Mouse (Mus musculus) CH12.LX (cell line): ENCODE measurements around the gene Elovl5. TPM values are rescaled to one million over a fixed set of nuclear protein-coding genes. Genes with fewer than 3 reads are reported as not detected.

ENCODE experiments used
- DNase-seq: peaks from one replicate; pipeline ENCODE4 v3.0.0-alpha.2; 2013; ENCODE audit errors: extremely low read depth
- H3K27ac ChIP-seq: 2 replicates; pipeline ENCODE4 v1.5.1; 2012; ENCODE audit warnings: low read depth, mild to moderate bottlenecking, control low read depth, moderate library complexity; ENCODE audit not compliant: insufficient read depth
- H3K27me3 ChIP-seq: replicated peaks from 2 replicates; pipeline ENCODE3; 2012; ENCODE audit warnings: inconsistent platforms
- H3K36me3 ChIP-seq, 2 experiments: replicated peaks in 1 of 2; 2 replicates each; pipeline versions ENCODE3 to v1.6.1; 2012; ENCODE audit warnings: inconsistent platforms in 1 of 2, low read length in 1 of 2, mild to moderate bottlenecking in 1 of 2, mixed read lengths in 1 of 2, moderate library complexity in 1 of 2; ENCODE audit not compliant: control insufficient read depth in 1 of 2, insufficient read depth in 1 of 2
- H3K4me1 ChIP-seq, 2 experiments: 2 replicates each; pipeline ENCODE4 v1.6.1; 2012; ENCODE audit warnings: inconsistent platforms in 1 of 2, moderate library complexity in 1 of 2; ENCODE audit not compliant: insufficient read depth in 2 of 2, control insufficient read depth in 1 of 2
- H3K4me2 ChIP-seq: 2 replicates; pipeline ENCODE4 v1.6.1; 2012; ENCODE audit warnings: low read depth, mild to moderate bottlenecking, control low read depth; ENCODE audit not compliant: poor library complexity, insufficient read depth, severe bottlenecking
- H3K4me3 ChIP-seq, 3 experiments: fragments of 150-350 bp in 1 of 3; sonication (generic) in 1 of 3; replicated peaks in 1 of 3; 2 replicates each; pipeline versions ENCODE3 to v1.5.1; 2011 to 2012; ENCODE audit warnings: low read depth in 2 of 3, low read length in 2 of 3, mild to moderate bottlenecking in 2 of 3, moderate library complexity in 2 of 3, control low read depth in 1 of 3, improper control_type of control experiment in 1 of 3, inconsistent platforms in 1 of 3, mixed read lengths in 1 of 3; ENCODE audit not compliant: poor library complexity in 1 of 3
- H3K79me2 ChIP-seq: replicated peaks from 2 replicates; pipeline ENCODE4 v1.6.1; 2012; ENCODE audit warnings: mild to moderate bottlenecking, moderate library complexity; ENCODE audit not compliant: control insufficient read depth, poor library complexity, insufficient read depth, severe bottlenecking; ENCODE audit errors: extremely low read depth
- H3K9ac ChIP-seq: 2 replicates; pipeline ENCODE4 v1.6.1; 2012; ENCODE audit warnings: low read depth, mild to moderate bottlenecking, control low read depth, moderate library complexity; ENCODE audit not compliant: insufficient read depth
- H3K9me3 ChIP-seq: replicated peaks from 2 replicates; pipeline ENCODE3; 2012; ENCODE audit warnings: low read length, inconsistent platforms, mixed read lengths
- BHLHE40 ChIP-seq: IDR thresholded peaks from 2 replicates; pipeline ENCODE4 v1.6.1; 2011; ENCODE audit warnings: mild to moderate bottlenecking, low read depth, low read length, improper control_type of control experiment
- E2F4 ChIP-seq: IDR thresholded peaks from 2 replicates; pipeline ENCODE4 v1.6.1; 2011; ENCODE audit warnings: low read depth, low read length, improper control_type of control experiment; ENCODE audit not compliant: insufficient replicate concordance
- ETS1 ChIP-seq: conservative IDR thresholded peaks from 2 replicates; pipeline ENCODE4 v1.6.1; 2012; ENCODE audit warnings: low read depth, mild to moderate bottlenecking, inconsistent platforms, low read length, improper control_type of control experiment, moderate library complexity
- HCFC1 ChIP-seq: IDR thresholded peaks from 2 replicates; pipeline ENCODE4 v1.6.1; 2012; ENCODE audit warnings: low read depth, mild to moderate bottlenecking, inconsistent platforms, low read length, improper control_type of control experiment
- JUN ChIP-seq: IDR thresholded peaks from 2 replicates; pipeline ENCODE4 v1.6.1; 2011; ENCODE audit warnings: low read depth, mild to moderate bottlenecking, low read length, improper control_type of control experiment, moderate library complexity; ENCODE audit not compliant: insufficient read depth
- JUND ChIP-seq: conservative IDR thresholded peaks from 2 replicates; pipeline ENCODE4 v1.6.1; 2011; ENCODE audit warnings: low read depth, low read length, improper control_type of control experiment
- KAT2A ChIP-seq: IDR thresholded peaks from 2 replicates; pipeline ENCODE4 v1.6.1; 2012; ENCODE audit warnings: low read length, improper control_type of control experiment, inconsistent platforms; ENCODE audit not compliant: insufficient replicate concordance
- MAFK ChIP-seq: IDR thresholded peaks from 2 replicates; pipeline ENCODE4 v1.6.1; 2011; ENCODE audit warnings: low read length, improper control_type of control experiment; ENCODE audit not compliant: insufficient replicate concordance
- MXI1 ChIP-seq: IDR thresholded peaks from 2 replicates; pipeline ENCODE4 v1.6.1; 2011; ENCODE audit warnings: mild to moderate bottlenecking, low read depth, low read length, improper control_type of control experiment
- MYC ChIP-seq: IDR thresholded peaks from 2 replicates; pipeline ENCODE4 v1.6.1; 2011; ENCODE audit warnings: low read depth, mild to moderate bottlenecking, improper control_type of control experiment, low read length
- POLR2A ChIP-seq: IDR thresholded peaks from 2 replicates; pipeline ENCODE4 v1.6.1; 2011; ENCODE audit warnings: low read depth, mild to moderate bottlenecking, improper control_type of control experiment, low read length
- RAD21 ChIP-seq: IDR thresholded peaks from 2 replicates; pipeline ENCODE4 v1.6.1; 2011; ENCODE audit warnings: low read depth, mild to moderate bottlenecking, low read length, improper control_type of control experiment, moderate library complexity
- SIN3A ChIP-seq: IDR thresholded peaks from 2 replicates; pipeline ENCODE4 v1.6.1; 2012; ENCODE audit warnings: low read length, improper control_type of control experiment, inconsistent platforms
- TCF12 ChIP-seq: IDR thresholded peaks from 2 replicates; pipeline ENCODE4 v1.6.1; 2014; ENCODE audit warnings: low read depth, mild to moderate bottlenecking, inconsistent platforms, low read length, improper control_type of control experiment
- UBTF ChIP-seq: IDR thresholded peaks from 2 replicates; pipeline ENCODE4 v1.6.1; 2012; ENCODE audit warnings: low read depth, mild to moderate bottlenecking, inconsistent platforms, low read length, improper control_type of control experiment, moderate library complexity
- dilution Hi-C: fragments of 300-500 bp; cut with MboI; formaldehyde crosslinking; loops from 2 replicates; pipeline ENCODE4 v1.14.3; 2020; ENCODE audit warnings: low sequenced_read_pairs; ENCODE audit not compliant: extremely low pct_unique_long_range_greater_than_20kb, extremely low pct_ligation_motif_present
- in situ Hi-C: fragments of 300-500 bp; cut with MboI; formaldehyde crosslinking; loops from 3 replicates; pipeline ENCODE4 v1.14.3; 2019; ENCODE audit warnings: low sequenced_read_pairs, low pct_ligation_motif_present, low pct_unique_long_range_greater_than_20kb, mixed read lengths
- polyA plus RNA-seq: library from polyadenylated mRNA; unstranded; fragments of >175 nt; gene quantifications from 2 replicates; pipeline ENCODE4 v1.2.1, GENCODE M21; 2012; ENCODE audit warnings: low read depth; ENCODE audit not compliant: insufficient read length
- total RNA-seq, 2 experiments: library from RNA; depleted of rRNA; stranded (reverse); fragments of 300-350 nt in 1 of 2; fragments of >200 nt in 1 of 2; gene quantifications; 2 replicates each; pipeline ENCODE4 v1.2.3; 2012 to 2014

The Elovl5 gene
- total and polyA plus RNA-seq, 3 experiments: 44.0 to 122 (median 63.0) TPM

DNA sequence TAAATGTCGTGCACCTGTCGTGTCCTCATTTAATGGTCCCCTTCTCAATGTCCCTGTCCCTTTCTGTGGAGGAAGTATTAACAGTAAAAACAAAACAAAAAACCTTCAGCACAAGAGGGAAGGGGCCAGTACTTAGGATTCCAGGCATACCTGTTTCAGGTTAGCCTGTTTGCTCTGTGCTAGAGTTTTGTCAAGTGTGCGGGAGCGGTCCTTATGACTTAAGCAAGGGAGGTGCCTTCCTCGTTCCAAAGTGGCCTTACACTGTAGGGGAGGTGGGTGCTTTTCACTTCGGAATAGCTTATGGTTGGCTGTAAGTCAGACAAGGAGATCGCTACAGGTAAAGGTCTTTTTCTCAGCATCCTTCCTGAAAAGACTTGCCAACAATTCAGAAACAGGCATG is 49.7 kb downstream of the Elovl5 start:
- Histone ChIP-seq H3K27ac (no peak overlapping the region), H3K27me3 (no peaks in the 10 kb centered on the region), H3K79me2 (0 out of 2 replicates have a peak, but pooled peaks cover 2% of the 10 kb centered on the region), H3K9me3 (no peaks in the 10 kb centered on the region), H3K4me3 (no peak overlapping the region), H3K4me1 (peaks cover 0 to 3% of the 10 kb centered on the region in 2 experiments; a peak in 1 of 4 replicates), H3K36me3 (peaks cover 11 to 87% of the 10 kb centered on the region in 2 experiments), H3K9ac (no peak overlapping the region), H3K4me2 (no peak overlapping the region)
- DNase-seq: no peak
- TF ChIP-seq ETS1: no peak
- TF ChIP-seq SIN3A: no peak
- TF ChIP-seq JUN: no peak
- no peak for TF ChIP-seq E2F4
- no peak for TF ChIP-seq MYC
- dilution Hi-C loops: no loop called here
- in situ Hi-C loops: no loop called here

DNA sequence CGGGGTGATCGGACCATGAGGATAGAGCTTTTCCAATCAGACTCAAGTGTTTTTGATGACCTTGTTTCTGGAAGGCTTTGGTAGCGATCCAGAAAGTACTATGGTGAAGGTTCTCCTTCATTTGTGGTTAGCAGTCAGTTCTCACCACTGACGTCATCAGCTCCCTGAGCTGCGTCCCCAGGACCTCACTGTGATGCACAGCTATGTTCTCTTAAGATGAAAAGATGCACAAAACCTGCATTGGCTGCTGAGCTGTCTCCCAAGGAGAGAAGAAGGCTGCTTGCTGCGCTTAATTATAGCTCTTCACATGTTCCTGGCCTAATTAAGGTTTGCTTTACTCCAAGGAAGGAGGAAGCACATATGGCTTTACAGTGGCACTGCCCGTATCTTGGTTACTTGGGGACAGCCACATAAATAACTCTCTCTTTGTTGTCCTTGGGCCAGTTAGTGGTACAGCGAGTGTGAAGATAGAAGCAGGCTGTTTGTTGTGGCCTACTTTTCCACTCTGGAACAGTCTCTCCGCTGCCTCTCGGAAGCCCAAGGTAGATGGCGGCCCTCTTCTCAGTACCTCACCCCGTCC is 50.5 kb downstream of the Elovl5 start:
- in situ Hi-C loops: no loop called here
- H3K27ac ChIP-seq: no peak overlapping the region
- H3K4me2 ChIP-seq: no peak overlapping the region
- H3K79me2 ChIP-seq: 0 out of 2 replicates have a peak, but pooled peaks cover 2% of the 10 kb centered on the region
- no peak for DNase-seq
- no peaks in the 10 kb centered on the region for H3K9me3 ChIP-seq
- TF ChIP-seq ETS1 (no peak), RAD21 (no peak), MAFK (no peak), POLR2A (no peak), MYC (no peak), UBTF (no peak), JUN (no peak), MXI1 (no peak), JUND (no peak), BHLHE40 (no peak), KAT2A (no peak), TCF12 (no peak), HCFC1 (no peak)
- dilution Hi-C loops: no loop called here
- no peak overlapping the region for H3K4me3 ChIP-seq
- peaks cover 0 to 3% of the 10 kb centered on the region in 2 experiments; a peak in 1 of 4 replicates for H3K4me1 ChIP-seq
- no peaks in the 10 kb centered on the region for H3K27me3 ChIP-seq
- no peak overlapping the region for H3K9ac ChIP-seq
- peaks cover 11 to 87% of the 10 kb centered on the region in 2 experiments for H3K36me3 ChIP-seq
